Mouse (Mus musculus) adrenal gland, postnatal 36 days (tissue): ENCODE data around the gene Idnk. TPM values are rescaled to one million over a fixed set of nuclear protein-coding genes. Genes with fewer than 3 reads are reported as not detected.
"Not testable (repeated sequence)": the region's sequence is repeated elsewhere in the genome, so short reads cannot be mapped to it uniquely, and the experiment has no call there.

Source experiments
- DNase-seq, 2 experiments: peaks; one replicate each; pipeline ENCODE4 v3.0.0; 2021; ENCODE audit warnings: mixed read lengths in 1 of 2
- total RNA-seq, 2 experiments: library from RNA; stranded (reverse); gene quantifications; 2 replicates each; pipeline ENCODE4 v1.2.3; 2021

Idnk gene
- total RNA-seq, 2 experiments from 2014 or later, result 57.2 to 62.8 TPM

DNA sequence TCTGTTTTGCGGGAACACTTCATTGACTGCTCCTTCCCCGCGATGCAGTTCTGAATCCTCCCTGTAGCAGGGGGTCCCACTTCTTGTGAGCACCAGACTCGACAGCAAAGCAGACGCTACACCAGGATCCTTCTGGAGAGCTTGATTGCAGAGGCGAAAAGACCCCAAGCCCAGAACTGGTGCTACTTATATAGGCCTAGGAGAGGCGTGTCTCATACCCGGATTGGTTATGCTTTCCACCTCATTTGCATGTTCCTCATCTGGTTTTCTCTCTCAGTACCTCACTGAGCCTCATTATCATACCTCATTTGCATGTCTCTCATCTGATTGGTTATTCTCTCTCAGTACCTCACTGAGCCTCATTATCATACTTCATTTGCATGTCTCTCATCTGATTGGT, 10.8 kb upstream of the Idnk start:
- DNase-seq, result not testable (repeated sequence)

DNA sequence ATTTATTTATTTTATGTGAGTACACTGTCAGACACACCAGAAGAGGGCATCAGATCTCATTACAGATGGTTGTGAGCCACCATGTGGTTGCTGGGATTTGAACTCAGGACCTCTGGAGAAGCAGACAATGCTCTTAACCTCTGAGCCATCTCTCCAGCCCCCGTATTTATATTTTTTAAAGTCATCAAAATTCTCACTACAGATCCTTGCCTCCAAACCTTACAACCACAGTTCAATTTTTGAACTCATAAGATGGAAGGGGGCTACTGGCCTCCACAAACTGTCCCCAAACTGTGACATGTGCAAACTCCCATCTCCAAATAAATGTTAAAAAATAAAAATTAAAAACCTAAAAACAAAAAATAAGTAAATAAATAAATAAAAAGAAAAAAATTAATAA, 9.7 kb upstream of the Idnk start:
- no peak for DNase-seq

DNA sequence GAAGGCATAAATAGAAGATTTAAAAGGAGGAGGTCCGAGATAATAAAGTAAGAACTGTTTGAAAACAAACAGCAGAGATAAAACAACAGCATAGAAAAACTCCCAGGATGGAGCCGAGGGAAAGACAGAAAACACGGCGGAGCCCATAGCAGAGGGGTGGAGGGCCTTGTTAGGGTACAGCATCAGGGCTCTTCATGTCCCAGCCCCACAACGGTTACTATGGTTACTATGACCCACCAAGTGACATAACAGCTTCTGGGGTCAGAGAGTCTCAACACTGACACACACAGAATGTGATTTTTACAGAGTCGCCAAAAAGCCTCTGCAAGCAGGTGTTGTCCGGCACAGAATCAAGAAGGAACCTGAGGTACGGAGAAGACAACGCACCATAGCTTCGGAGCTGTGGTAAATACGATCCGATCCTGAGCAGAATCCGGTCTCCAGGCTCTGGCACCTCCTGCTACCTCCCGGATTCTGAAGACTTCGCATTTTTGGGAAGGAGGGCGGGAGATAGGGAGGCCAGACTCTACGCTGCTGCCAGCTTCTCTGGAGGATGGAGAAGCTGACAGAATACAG, 9.1 kb upstream of the Idnk start:
- DNase-seq, result peak; percentile 34 to 58

DNA sequence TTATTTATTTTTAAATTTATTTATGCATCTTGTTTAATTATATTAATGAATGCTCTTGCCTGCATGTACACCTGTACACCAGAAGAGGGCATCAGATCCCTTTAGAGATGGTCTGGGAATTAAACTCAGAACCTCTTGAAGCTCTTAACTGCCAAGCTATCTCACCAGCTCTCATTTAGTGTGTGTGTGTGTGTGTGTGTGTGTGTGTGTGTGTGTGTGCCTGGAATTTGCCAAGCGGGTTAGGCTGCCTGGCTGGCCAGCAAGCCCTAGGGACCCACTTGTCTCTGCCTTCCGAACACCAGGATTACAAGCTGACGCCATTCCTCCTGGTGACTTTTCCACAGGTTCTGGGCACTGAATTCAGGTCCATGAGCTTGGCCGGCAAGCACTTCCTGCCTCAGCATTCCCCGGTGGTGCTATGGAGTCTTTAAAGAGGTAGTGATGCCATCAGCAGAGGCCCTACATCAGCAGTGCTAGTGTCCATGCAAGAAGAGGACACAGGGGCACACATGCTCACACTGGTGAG, 8.4 kb upstream of the Idnk start:
- DNase-seq, result no peak

DNA sequence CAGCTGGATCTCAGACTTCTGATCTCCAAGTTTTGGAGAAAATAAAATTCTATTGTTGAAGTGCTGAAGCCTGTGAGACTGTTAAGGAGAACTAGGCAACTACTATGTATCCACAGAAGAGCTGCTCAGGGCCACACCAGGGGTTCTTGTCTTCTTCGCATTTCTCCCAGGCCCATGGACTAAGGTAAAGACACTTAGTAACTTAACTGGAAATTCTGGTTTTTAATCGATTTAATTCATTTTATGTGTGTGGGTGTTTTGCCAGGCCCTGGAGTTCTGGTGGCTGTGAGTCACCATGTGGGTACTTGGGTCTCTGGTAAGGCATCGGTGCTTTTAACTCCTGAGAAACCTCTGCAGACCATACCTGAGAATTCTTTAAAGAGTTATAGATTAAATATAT, 7.8 kb upstream of the Idnk start:
- DNase-seq, result no peak

DNA sequence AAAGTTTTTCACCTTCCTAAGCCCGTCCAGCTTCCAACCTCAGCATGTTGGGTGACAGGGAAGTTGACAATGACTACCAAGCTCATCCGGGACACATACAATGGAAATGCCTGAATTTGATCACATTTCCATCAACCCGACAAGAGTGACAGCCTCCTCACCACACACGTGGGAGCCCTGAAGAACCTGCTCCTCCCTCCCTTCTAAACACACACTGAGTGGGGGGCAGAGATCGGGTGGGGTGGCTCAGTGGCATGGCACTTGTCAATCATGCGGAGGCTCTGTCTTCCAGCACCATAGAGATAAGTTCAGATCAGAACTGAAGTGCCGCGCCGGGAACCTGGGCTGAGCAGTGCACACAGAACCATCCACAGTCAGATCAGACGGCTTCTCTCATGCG, 7.0 kb upstream of the Idnk start:
- no peak for DNase-seq

DNA sequence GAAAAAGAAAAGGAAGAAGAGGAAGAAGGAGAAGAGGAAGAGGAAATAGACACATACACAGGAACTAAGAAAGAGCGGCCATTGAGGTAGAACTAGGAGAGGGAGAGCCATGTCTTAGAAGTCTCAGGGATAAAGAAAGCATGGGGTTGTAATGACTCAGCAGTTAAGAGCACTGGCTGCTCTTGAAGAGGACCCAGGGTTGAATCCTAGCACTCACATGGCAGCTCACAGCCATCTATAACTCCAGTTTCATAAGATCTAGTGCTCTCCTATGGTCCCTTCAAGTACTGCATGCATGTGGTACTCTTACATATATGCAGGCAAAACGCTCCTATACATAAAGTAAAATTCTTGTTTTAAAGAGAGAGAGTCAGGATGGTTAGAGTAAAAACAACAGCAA, 1.4 kb upstream of the Idnk start:
- DNase-seq, result no peak

DNA sequence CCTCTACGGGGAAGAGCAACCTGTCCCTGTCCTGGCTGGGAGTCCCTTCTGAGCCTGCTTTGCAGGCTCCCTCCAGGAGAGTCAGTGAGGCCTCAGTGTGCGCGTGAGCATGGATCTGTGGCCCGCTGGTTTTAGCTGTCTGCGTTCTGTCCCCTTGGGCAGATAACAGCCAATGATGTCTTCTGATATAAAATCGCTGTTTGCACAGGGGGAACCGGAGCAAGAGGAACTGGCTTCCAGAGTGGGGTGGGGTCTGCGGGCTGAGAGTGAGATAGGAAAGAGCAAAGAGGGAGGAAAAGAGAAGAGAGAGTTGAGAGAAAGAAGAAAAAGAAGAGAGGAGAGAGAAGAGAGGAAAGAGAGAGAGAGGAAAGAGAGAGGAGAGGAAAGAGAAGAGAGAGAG, 413 bp upstream of the Idnk start:
- DNase-seq, result no peak

DNA sequence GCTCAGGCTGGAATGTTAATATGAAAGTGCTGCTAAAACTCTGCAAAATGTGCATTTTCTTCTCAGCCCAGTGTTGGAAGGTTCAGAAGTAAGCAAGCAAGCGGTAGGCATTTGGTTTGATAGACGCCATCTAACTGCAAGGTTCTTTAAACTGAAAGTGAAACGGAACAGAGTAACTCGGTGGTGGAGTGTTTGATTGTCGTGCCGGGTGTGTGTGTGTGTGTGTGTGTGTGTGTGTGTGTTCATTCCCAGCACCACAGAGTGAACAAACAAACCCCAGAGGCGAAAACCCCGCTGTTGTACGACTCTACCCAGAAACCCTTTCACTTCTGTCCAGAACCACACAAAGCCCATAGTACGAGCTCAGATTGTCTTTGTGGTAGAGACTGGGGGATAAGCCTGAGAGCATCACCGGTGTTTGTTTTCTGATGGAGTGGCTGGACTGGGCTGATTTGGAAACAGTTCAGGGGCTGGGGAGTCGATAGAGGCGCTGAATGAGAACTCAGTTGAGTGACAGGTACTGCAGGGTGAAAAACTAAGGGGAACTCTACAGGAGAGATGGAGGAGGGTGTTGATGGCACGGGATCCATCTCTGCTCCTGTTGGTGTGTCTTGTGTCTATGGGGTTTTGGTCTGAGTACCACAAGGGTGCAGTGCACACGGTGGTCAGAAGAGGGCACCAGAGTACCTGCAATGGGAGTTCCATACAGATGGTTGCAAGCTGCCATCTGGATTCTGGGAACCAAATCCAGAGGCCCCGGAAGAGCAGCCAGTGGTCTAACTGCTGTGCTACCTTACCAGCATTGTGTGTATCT, 857 bp downstream of the Idnk start:
- peak; percentile 89 to 90 for DNase-seq

DNA sequence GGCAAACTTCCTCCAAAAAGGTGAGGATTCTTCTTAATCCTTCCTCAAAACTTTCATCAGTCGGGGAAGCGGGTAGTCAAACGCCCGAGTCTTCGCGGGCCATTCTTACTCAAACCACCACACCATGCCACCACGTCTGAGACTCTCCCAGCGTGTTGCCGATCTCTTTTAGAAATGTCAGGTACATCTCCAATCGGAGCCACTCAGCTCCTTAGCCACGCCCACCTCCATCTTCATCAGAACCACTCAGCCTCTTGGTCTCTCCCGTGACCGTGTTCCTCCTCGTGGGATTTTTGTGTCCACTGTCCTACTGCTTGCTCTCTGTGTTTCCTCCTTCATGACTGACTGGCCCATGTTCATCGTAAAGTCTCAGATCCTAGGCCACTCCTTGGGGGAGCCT, 3.3 kb downstream of the Idnk start:
- no peak for DNase-seq

DNA sequence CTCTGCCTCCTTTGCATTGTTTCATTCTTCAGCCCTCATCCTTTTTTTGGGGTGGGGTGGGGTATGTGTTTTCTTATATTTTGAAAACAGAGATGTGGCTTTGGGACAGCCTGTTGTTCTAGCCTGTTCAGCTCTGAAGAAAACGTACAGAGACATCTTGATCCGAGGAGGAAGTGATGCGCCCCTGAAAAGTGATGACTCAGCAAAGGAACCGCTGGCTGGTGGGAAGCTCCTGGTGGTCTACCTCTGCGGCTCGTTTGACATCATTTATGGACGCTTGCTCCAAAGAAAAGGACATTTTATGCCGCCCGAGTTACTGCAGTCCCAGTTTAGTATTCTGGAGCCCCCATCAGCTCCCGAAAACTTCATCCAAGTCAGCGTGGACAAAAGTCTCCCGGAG, 5.9 kb downstream of the Idnk start:
- no peak for DNase-seq

DNA sequence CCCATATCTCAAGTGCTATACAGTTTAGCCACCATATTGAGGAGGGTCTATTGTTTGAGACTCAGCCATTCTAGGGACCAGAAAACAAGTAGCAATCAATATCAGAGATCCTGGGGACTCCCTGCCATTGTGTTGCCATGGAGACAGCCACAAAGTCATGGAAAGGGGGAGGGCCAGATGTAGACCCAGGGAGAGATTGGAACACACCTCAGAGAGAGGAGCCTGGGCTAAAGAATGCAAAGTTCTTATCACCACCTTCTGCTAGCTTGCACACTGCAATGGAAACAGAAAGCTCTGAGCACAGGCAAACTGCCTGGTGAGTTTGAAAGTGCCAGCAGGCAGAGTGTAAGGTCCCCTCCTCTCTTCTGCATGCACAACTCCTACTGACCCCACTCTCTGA, 10.7 kb downstream of the Idnk start:
- DNase-seq, result no peak

DNA sequence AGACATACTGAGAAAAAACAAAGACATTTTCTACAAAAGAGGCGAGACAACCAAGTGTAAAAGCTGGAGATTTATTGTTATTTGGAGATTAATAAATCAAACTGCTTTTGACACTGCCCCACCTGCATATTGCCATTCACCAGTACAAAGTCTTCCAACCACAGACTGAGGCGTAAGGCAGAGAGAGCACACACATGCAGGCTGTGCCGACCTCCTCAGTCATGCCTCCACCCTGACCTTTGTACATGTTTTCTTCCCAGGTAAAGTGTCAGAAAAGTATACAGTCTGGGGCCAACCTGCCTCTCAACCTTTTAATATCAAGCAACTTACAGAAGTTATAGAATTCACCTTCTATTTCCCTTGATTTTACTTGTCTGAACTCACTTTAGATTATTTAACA, 18.7 kb downstream of the Idnk start:
- DNase-seq, result no peak

DNA sequence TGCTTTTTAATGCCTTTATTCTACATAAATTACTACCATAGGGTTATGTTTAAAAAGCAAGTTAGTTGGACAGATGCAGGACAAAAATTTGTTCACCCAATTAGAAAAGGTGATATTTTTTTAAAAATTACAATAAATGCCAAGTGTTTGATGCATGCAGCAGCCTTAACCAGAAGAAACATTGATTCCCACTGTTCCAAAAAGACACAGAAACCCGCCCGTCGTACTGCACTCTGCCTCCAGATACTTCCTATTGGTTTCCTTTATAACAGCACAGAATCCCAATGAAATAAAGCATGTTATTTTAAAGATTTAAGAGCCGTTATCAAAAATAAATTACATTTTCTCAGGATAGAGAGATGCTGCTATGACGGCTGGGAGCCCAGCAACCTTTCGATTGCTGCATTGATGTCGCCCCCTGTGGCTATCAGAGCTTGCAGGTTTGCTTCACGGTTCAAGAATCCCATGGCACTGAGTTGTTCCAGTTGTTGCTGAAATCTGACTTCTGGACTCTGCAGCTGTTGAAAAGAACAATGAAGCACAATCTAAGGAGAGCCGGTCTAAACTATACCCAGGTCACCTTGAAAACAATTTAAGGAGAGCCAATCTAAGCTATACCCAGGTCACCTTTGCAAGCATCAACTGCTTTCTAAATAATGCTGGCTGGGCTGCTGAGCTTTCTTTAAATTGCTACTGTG, 20.2 kb downstream of the Idnk start:
- peak; percentile 90 to 91 for DNase-seq

DNA sequence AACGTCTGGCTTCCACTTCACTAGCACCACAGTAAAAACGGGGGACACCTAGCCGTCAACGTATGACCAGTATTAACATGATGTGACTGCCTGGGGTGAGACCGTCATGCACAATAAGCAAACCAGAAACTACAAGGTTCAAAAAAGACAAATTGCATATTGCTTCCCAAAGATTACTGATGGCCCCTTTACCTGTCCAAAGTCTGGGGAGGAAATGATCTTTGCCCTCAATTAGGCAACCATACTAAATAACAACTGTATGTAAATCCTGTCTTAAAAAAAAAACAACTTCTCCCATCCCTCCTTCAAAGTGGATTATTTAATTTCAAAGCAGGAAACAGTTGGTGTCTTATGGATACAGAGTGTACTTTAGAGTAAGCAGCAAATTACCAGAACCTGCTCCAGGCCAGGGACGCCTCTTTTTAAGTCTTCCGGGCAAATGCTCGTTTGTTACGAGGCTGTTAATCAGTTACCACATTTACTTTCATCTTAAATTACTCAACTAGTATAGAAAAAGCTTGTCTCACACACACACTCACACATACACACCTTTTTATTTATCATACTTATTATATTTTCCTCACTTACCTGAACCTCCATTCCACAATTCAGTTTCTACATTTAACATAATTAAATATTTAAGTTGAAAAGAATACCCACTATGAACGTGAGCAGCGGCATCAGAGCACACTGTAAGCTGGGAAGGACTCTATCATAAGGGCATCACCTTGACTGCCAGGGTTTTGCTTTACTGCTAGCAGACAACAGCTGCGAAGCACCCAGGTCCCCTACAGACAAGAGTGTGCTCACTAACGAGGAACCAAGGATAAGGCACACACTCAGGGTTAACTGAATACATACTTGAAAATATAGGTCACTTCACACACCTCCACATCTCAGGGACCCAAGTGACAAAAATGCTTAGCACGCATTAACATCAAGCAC, 24.4 kb downstream of the Idnk start:
- DNase-seq, result no peak

DNA sequence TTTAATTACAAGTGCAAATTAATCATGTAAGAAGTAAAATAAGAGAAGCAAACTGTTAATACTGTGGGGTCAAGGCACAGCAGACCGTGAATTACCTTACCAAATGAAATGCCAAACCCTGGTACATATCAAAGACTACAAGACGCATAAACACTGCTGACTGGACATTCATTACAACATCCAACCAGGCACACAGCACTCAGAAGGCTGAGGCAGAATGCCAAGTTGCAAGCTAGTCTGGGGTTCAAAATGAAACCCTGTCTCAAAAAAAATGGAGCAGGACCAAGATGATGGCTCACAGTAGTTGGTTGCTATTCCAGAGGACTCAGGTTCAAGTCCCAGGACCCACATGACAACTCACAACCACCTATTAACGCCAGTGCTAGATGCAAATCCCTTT, 26.7 kb downstream of the Idnk start:
- peak; percentile 48 to 58 for DNase-seq

DNA sequence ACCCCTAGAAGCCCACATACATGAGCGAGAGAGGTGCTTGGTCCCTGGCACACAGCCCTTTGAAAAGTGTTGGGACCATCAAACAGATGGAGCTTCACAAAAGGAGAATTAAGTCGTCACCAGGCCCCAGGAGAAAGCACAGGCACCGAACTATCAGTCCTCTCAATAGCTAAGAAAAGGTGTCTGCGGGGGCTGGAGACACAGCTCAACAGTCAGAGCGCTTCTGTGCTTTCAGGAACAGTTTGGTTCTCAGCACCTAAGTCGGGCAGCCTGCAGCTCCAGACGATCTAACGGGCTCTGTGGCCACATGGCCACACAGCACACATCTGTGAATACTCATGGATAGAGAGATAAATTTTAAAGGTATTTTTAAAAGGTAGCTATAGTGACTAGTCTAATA, 28.8 kb downstream of the Idnk start:
- no peak for DNase-seq

DNA sequence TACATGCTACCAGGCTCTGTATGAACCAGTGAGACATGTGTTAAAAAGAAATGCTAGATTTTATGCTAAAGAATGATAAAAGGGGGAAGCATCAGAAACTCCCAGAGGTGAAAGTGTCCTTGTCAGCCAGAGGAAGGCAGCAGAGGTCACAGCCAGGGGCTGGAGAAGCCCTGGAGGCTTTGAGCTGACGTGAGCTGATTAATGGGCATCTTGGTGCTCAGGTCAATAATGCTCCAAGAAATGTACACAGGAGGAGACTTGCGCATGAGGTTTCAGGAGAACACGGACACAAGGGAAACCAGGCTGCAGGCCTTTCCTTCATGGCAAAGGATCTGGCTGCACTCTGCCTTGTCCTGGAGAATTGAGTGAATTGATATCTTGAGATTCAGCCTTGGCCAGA, 30.3 kb downstream of the Idnk start:
- no peak for DNase-seq

DNA sequence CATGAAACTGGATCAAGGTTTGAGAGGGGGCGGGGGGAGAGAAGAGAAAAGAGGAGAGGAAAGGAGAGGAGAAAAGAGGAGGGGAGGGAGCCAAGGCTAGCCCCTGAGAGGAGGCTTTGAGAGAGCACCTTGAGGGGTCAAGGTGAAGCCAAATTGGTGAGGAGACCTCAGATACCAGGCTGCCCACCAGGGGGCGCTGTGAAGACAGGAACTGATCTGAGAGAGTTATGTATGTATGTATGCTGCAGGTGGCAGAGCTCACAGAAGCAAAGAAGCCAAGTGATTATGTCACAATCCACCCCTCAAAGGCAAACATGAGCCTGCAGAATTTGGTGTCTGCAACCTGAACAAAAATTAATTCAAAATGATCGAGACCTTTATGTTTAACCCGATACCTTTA, 31.0 kb downstream of the Idnk start:
- peak; percentile 87 to 92 for DNase-seq

DNA sequence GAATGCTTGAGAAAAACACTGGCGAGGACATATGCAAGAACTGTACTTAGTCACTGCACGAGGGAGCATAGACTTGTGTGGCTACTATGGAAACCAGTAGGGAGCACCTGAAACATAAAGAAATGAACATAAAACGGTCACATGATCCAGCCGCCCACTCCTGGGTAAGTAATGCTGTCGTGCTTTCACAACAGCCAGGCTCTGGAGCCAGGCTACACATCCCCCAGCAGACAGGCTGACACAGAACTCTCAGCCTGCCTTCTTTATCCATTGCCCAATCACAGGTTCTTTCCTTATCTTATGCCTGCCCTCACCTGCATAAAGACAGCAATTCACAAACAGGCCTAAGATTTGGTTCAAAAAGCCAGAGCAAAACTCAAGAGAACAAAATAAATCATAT, 32.0 kb downstream of the Idnk start:
- no peak for DNase-seq

DNA sequence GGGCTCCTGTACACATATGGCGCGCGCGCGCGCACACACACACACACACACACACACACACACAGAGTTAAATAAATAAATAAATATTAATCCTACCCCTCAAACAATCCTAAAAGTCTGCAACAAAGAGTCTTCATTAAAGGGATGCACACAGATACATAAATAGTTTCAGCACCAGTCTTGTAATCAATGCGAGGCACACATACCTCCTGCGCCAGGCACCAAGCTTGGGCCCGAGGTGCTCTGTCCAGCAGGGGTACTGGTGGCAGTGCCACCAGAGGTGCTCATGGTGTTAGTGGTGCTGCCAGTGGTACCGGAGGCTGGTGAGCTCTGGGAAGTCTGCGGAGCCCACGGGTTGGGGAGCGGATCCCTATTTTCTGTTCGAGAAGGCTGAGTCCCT, 34.1 kb downstream of the Idnk start:
- DNase-seq, result no peak

DNA sequence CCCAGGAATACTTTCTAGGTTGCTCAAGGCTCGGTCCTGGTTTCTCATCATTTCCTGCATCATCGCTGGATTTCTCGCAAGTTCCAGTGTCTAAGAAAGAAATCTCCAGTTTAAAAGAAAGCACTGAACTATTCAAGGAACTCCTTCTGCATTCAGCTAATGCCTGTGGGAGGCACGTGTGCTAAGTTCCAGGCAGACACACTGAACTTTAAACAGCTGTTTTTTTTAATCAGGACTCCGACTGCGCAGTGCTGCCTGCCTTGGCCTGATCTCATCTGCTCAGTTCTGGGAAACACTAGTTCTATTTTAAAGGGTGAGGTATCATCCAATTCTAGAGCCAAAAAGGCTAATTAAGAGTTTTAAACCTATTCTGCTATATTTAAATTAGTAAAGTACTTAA, 34.7 kb downstream of the Idnk start:
- DNase-seq, result no peak
